Mouse (Mus musculus) colon, adult 2 months (tissue): ENCODE data around the gene Enc1. TPM values are rescaled to one million over a fixed set of nuclear protein-coding genes. Genes with fewer than 3 reads are reported as not detected.

ENCODE experiments used
- polyA plus RNA-seq: library from polyadenylated mRNA; depleted of rRNA; stranded (reverse); fragments of >200 nt; gene quantifications from 2 replicates; pipeline ENCODE4 v1.2.3, GENCODE M21; 2012; rRNA removed

Gene Enc1
- 5.8 and 6.7 TPM in 2 replicates for polyA plus RNA-seq

GRCm38 (mm10) chr13:97240965-97241786 is at the start of gene Enc1:
TSS of gene Enc1 (plus strand) at chr13:97241105.

GRCm38 (mm10) chr13:97197932-97198562 is 42.9 kb upstream of the Enc1 start, which contains the start of gene Hexb:
TSS of gene Hexb (minus strand) at chr13:97198357.

Other genes starting within 250 kb of the Enc1 start
- not detected in 2 replicates for gene 1700029F12Rik, start 206.7 kb upstream of the Enc1 start, polyA plus RNA-seq
- not detected in 2 replicates for gene Fam169a, start 173.8 kb upstream of the Enc1 start, polyA plus RNA-seq
- 4.5 and 4.7 TPM in 2 replicates for gene Gm6169, start 141.9 kb upstream of the Enc1 start, polyA plus RNA-seq
- 19.6 and 22.5 TPM in 2 replicates for gene Gfm2, start 103.2 kb upstream of the Enc1 start, polyA plus RNA-seq
- gene Nsa2, start 103.2 kb upstream of the Enc1 start, polyA plus RNA-seq, result 16.3 and 21.4 TPM in 2 replicates
- 279 and 322 TPM in 2 replicates for gene Hexb, start 42.7 kb upstream of the Enc1 start, polyA plus RNA-seq